ENCODE assay signal across 8 mouse cellular contexts in genomic region chr12:117843302-117844074, GRCm38 (mm10). TPM values are rescaled to one million over a fixed set of nuclear protein-coding genes. Genes with fewer than 3 reads are reported as not detected.
DNase-seq lines count a peak whose midpoint lies in the region; ATAC-seq and TF ChIP-seq lines count a peak whose summit lies in the region.

No protein-coding gene starts in this region.

- peak overlapping the region; percentile 96 for H3K4me2 ChIP-seq in hindbrain, postnatal 0 days (ENCODE audit: low read depth, low read length)

- no peaks in the 10 kb centered on the region for H3K36me3 ChIP-seq in hindbrain, postnatal 0 days (ENCODE audit: insufficient read depth, low read length)

- H3K27ac ChIP-seq in hindbrain, postnatal 0 days: peak overlapping the region; percentile 22; the same call in 1 of the 2 replicates

- no peaks in the 10 kb centered on the region; the same call in 1 of the 2 replicates for H3K27me3 ChIP-seq in hindbrain, postnatal 0 days (ENCODE audit: insufficient read depth, low read length)

- DNase-seq in T-cell, adult 2 months (ENCODE audit: low spot score): peak; percentile 67
- peak; percentile 29 for DNase-seq in cerebellum, adult 9-11 months
- peak; percentile 26 to 52 for DNase-seq in frontal cortex, postnatal 10 days (ENCODE audit: low spot score in 2 of 2)
- DNase-seq in hindbrain, postnatal 0 days (ENCODE audit: low spot score): peak; percentile 79
- peak; percentile 25 to 47 for DNase-seq in left cerebral cortex, adult 8-10 months (ENCODE audit: low spot score in 2 of 2)
- peak; percentile 43 for DNase-seq in right cerebral cortex, adult 18-20 months
- peak; percentile 47 for DNase-seq in urinary bladder, adult 2 months (ENCODE audit: low spot score)

- H3K4me3 ChIP-seq in hindbrain, postnatal 0 days (ENCODE audit: low read length): peak overlapping the region; percentile 86

- ATAC-seq in hindbrain, postnatal 0 days: peak; percentile 97
- ATAC-seq in megakaryocyte, adult 5-6 weeks (ENCODE audit: poor library complexity, severe bottlenecking): peak; percentile 82

- no peaks in the 10 kb centered on the region for H3K4me1 ChIP-seq in hindbrain, postnatal 0 days (ENCODE audit: insufficient read depth, low read length)

- peak overlapping the region; percentile 74 for H3K9ac ChIP-seq in hindbrain, postnatal 0 days (replicated peaks; ENCODE audit: low read length)

- H3K9me3 ChIP-seq in hindbrain, postnatal 0 days (ENCODE audit: low read length): no peaks in the 10 kb centered on the region

- under 1% methylated on average over 75 of the region's 75 CpGs for WGBS in hindbrain, postnatal 0 days

- no peak for TF ChIP-seq CTCF in hindbrain, postnatal 0 days (IDR thresholded peaks at IDR 0.05; ENCODE audit: low read depth)

RNA-seq across cellular contexts. Expression of gene Cdca7l, which starts 39.4 kb away (rescaled TPM):
- total RNA-seq in hindbrain, postnatal 0 days (2014; rRNA removed): 4.4 and 4.6 TPM in 2 replicates
- 5.5 and 5.9 TPM in 2 replicates for polyA plus RNA-seq in hindbrain, postnatal 0 days (2015; fragmentation: Nextera tagmentation; extraction: Ambion mirVana)
- total RNA-seq in left cerebral cortex, adult 8-10 months (2022): 1 to 10 TPM in 1 of 4 experiments, under 1 TPM in 3; 0.39 to 1.3 (median 0.67) TPM
- total RNA-seq in megakaryocyte, adult 5-6 weeks (2015): 17.7 and 22.1 TPM in 2 replicates
- 41.9 and 50.9 TPM in 2 replicates for total RNA-seq in megakaryocyte, adult 5-6 weeks (2017)
- 8.7 and 9.9 TPM in 2 replicates for polyA plus RNA-seq in urinary bladder, adult 2 months (2012; rRNA removed)

Comparison
In these comparisons a context has a peak if more than half of its experiments do, and no peak if none do; other contexts are left out.
1. Peak in every context shown above with its lines: DNase-seq, ATAC-seq, H3K4me3 ChIP-seq and H3K27ac ChIP-seq.
2. DNase-seq: peak in every context shown above with its lines; median percentile 79 in hindbrain, postnatal 0 days; 67 in T-cell, adult 2 months; 47 in urinary bladder, adult 2 months; 43 in right cerebral cortex, adult 18-20 months; 39 in frontal cortex, postnatal 10 days; 36 in left cerebral cortex, adult 8-10 months; 29 in cerebellum, adult 9-11 months.